Mouse (Mus musculus) ovary, adult 18-20 months (tissue): ENCODE measurements around the gene Pcyt2.

ENCODE experiments used
- DNase-seq: peaks from one replicate; pipeline ENCODE4 v3.0.0; 2022; ENCODE audit warnings: low spot score, mixed read lengths

The Pcyt2 gene

GRCm38 (mm10) chr11:120580190-120580589, 37.5 kb downstream of the Pcyt2 start:
- DNase-seq, result no peak

DNA sequence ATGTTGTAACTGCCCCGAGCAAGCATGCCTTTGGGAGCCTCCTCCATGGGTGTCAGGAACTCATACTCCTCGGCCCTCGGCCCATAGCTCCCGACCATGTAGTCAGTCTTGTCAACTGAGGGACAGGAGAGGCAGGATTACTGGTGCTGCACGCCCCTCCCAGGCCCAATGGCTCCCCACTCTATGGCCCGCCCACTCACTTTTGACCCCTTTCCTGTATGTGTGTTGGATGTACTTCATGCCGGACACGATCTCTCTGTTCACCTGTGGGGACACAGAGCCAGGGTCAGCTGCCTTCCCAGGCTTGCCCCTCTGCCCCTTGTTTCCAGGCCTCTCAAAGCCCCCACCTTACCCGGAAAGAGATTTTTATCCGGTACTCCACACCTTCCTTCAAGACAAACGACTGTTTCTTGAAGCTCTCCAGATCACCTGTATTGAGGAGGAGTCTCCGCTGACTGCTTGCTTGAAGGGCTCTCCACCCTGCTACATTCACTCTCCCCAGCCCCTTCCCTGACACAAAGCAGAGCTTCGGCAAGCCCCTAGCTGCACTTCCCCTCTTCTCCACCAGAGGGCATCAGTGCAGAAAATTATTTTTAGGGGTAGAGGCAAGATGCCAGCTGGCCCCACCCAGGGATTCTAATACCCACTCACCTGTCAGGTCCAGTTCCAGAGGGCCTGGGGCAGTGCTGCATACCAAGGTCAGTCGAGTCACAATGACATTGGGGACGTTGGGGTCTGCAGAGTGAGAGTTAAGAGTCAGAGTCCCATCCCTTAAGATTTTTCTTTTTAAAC, 38.2 kb downstream of the Pcyt2 start:
- DNase-seq, result no peak

GRCm38 (mm10) chr11:120578694-120579243, 39.0 kb downstream of the Pcyt2 start:
- DNase-seq, result no peak

- DNase-seq, result no peak
These were observed 39.6 kb downstream of the Pcyt2 start for GRCm38 (mm10) chr11:120578024-120578693.

DNA sequence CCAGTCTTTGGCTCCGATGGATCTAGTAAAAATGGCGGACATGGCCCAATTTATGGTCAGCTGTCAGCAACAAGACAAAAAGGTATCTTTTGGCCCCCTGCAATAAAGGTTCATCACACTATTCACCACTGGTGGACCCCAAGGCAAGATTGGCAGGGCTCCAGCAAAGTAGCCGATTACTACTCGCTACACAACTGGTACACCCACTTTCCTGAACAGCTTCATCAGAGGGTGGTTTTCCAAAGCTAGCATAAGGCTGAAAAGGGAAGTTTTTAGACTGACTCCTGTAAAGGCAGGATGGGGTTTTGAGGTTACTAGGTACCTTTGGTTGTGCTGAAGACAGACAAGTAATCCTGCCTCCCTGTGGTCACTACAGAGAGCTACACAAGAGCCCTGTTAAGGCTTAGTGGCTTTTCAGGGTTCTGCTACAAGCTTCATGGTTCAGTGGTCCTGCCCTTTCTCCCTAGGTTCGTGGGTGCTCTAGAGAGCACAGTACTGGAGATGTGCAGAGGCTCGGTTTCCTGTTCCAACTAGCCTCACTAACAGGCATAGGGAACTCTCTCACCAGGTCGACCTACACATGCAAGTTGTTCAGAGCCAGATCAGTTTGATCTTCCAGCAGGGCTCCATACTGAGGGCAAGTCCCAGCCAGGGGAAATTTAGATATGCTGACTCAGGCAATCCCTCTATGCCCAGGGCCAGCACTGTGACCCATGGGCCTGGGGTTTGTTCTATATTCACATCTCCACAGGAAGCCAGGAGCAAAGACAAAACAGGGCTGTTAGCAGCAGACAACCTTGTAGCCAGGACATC, 40.3 kb downstream of the Pcyt2 start:
- DNase-seq, result no peak

- no peak for DNase-seq
These were observed 41.3 kb downstream of the Pcyt2 start for GRCm38 (mm10) chr11:120576365-120576981.

- DNase-seq, result no peak
These were observed 41.8 kb downstream of the Pcyt2 start for GRCm38 (mm10) chr11:120575940-120576339.

GRCm38 (mm10) chr11:120575046-120575445, 42.7 kb downstream of the Pcyt2 start:
- DNase-seq, result no peak

- DNase-seq, result no peak
These were observed 43.5 kb downstream of the Pcyt2 start for GRCm38 (mm10) chr11:120574278-120574600.

DNA sequence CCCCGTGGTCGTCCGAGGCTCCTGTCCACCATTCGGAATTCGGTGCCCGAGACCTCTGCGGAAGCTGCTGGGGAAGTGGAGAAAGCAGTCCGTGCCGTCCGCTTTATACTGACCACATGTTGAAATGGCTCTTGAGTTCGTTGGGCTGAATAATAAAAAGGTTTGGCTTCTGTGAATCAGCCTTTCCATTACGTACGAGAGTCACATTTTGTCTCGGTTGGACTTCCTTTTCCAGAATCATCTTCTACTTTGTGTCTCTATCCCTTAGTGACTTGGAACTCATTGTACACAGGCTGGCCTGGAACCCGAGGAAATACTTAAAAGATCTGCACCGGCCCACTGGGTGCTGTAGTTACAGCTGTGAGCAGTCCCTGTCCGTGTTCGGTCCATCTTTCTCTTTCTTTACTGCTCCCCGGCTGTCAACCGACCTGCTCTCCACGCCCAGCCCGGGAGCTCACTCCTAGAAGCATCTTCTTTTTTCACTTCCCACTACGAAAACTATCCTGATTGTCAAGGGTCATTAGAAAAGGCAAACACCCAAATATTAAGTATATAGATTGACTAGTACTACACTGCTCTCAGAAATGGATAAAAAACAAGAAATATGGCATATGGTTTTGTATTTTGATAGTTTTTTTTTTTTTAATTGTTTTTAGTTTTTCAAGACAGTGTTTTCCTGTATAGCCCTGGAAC, 44.0 kb downstream of the Pcyt2 start:
- DNase-seq, result no peak

DNA sequence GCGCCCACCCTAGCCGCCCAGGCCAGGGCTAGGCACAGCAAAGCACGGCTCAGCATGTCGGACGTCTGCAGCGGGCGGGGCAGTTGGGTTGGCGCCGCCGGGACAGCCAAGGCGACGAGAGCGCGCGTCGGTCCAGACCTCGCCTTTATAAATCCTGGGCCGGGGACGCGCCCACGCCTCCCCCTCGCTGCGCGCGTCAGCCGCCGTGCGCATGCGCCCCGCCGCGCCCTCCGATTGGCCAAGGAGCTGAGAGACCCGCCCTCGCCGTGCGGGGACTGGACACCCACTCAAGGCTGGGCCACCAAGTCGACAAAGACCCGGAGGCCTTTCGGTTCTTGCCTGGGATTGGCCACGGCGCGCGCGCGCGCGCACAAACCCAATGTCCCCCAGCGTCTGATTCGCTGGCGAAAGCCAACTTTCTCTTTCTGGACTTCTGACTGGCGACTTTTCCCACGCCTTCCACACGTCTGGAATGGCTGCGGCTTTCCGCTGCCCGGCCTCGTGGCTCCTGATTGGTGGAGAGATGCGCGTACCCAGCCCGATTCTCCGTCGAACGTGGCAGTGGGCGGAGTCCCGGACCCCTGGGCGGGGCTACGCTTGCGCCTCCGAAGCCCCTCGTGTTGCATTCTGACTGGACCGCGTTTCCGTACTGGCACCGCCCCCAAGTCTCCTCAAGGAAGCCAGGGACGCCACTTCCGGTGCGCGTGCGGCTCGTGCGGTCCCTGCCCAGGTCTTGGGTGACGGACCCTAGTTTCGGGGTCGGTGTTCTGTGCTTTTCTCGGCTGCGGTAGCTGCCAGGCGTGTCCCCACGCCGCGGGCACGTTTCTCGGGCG, 44.8 kb downstream of the Pcyt2 start, which contains the start of gene P4hb:
P4hb (minus strand) TSS at position 502 of the 833 bp plus-strand sequence.
- DNase-seq, result peak; percentile 100

DNA sequence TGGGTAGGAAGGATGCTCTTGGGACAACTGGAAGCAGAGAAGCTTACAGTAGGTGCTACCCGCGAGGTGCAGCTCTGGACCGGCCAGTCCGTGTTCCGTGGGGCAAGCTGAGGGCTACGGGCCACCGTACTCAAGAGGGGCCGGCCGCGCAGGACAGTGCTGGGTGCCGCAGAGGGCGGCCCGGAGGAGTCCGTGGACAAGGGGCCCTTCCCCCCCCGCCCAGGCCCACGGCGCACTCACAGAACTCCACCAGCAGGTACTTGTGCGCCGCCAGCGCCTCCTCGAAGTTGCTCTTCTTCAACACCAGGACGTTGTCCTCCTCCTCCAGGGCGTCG, 45.4 kb downstream of the Pcyt2 start:
- DNase-seq, result no peak

- no peak for DNase-seq
These were observed 45.9 kb downstream of the Pcyt2 start for GRCm38 (mm10) chr11:120571754-120572416.

- no peak for DNase-seq
These were observed 46.6 kb downstream of the Pcyt2 start for GRCm38 (mm10) chr11:120571122-120571521.

DNA sequence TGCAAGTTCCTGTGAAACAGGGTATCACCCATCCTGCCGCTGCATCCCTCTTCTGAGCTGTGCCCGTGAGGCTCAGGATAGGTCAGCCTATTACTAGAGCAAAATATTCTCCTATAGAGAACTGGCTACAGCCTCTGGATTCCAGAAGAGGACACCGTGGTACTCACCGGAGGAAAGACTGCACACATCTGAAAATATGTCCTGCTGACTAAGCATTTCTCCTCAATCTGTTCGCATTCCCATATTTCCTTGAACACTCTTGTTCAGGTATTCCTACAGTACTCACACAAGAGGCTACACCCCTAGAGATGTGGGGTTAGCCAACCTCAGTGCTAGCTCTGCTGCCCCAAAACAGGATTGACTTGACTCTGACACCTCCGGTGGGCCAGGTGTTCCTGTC, 49.4 kb downstream of the Pcyt2 start:
- no peak for DNase-seq

DNA sequence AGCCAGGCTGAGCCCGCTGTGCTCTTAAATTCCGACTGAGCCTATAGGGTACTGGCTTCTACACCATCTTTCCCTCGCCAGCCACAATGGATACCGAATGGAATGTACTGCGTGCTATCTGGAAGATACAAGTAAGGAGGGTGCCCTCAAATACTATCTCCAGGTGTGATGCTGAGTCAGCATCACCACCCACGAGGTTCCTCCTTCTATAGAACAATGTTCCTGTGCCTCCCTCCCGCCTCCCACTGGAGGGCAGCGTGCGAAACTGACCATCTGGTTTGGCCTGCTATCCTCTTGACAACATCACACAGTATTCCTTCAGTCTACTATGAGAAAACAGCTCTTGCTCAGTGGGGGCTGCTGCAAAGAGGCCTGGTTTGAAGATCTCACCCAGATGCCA, 52.6 kb downstream of the Pcyt2 start:
- DNase-seq, result no peak

- DNase-seq, result no peak
These were observed 54.8 kb downstream of the Pcyt2 start for GRCm38 (mm10) chr11:120562949-120563348.

DNA sequence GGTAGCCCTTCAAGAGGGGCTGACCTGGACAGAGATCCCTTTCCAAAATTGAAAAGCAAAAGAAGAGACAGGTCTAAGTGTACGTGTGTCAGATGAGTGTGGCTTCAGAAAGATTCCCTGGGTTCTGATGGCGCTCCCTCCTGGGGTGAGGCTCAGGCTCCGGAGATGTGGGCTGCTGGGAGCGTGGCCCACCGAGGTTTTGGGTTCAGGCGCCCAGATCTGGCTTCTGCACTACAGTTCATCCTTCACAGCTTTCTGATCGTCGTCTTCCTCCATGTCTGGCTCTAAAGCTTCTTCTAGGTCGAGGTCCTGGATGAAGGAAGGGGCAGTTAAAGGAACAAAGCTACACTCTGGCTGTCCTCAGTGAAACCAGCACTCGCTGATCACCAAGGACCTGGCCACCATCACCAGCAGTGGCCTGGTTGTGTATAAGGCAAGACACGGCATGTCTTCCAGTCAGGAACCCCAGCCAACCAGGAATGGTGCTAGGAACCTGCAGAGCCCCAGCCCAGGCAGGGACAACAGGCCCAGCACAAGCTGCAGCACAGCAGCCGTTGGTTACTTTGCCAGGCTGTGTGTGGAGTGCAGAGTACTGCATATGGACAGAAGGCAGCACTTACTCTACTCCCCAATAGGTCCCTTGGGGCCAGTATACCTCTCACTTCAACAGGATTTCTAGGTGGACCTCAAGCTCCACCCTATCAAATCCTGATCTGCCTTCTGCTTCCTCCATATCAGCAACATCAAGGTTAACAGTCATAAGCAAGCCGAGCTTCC, 56.6 kb downstream of the Pcyt2 start:
- DNase-seq, result no peak
